8 mouse cellular contexts compared by ENCODE assay signal in the genomic region with DNA sequence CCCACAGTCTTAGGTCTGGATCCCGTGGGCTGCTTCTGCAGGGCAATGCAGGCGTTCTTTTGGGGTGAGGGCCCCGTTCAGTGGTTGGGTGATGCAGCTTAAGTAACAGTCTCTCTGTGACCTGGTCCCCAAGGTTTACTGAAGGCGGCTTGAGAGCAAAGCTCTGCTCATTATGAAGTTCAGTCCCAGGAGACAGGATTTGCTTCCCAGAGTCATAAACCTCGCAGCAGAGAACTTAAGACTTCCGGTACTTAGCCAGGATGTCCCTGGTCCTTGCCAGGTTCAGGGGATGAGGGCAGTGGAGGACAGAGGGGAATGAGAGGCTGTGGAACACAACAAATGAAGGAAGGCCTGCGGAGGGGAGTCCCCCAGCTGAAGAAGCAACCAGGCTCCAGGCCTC. TPM values are rescaled to one million over a fixed set of nuclear protein-coding genes. Genes with fewer than 3 reads are reported as not detected.
DNase-seq lines count a peak whose midpoint lies in the region; ATAC-seq and TF ChIP-seq lines count a peak whose summit lies in the region.

No protein-coding gene starts in this region.

- no peaks in the 10 kb centered on the region for H3K9me3 ChIP-seq in forebrain, embryonic 13.5 days (replicated peaks)
- no peaks in the 10 kb centered on the region for H3K9me3 ChIP-seq in midbrain, embryonic 15.5 days

- no peak for TF ChIP-seq POLR2A in kidney, adult 2 months (IDR thresholded peaks at IDR 0.05; ENCODE audit: low read depth, low read length)

- no peak for ATAC-seq in forebrain, embryonic 13.5 days
- no peak for ATAC-seq in midbrain, embryonic 15.5 days (replicated peaks)

- 36% methylated on average over 7 of the region's 7 CpGs for WGBS in forebrain, embryonic 13.5 days
- 19% methylated on average over 7 of the region's 7 CpGs for WGBS in kidney, adult 2 months
- WGBS in midbrain, embryonic 15.5 days, result 33% methylated on average over 7 of the region's 7 CpGs

- TF ChIP-seq CTCF in gastrocnemius, adult 2 months (IDR thresholded peaks at IDR 0.05), result no peak
- no peak for TF ChIP-seq CTCF in kidney, adult 2 months (conservative IDR thresholded peaks at IDR 0.05; ENCODE audit: insufficient read depth, insufficient read length, low read depth, low read length)

- H3K27me3 ChIP-seq in forebrain, embryonic 13.5 days, result peaks cover 26% of the 10 kb centered on the region
- no peaks in the 10 kb centered on the region for H3K27me3 ChIP-seq in kidney, adult 2 months (replicated peaks; ENCODE audit: control insufficient read depth, insufficient read depth, low read length)
- H3K27me3 ChIP-seq in midbrain, embryonic 15.5 days (replicated peaks), result peaks cover 21% of the 10 kb centered on the region

- intact Hi-C loops in gastrocnemius, adult 2 months (cut with DNase I), result no loop called here
- intact Hi-C loops in gastrocnemius, postnatal 36 days (cut with DNase I), result no loop called here

- H3K27ac ChIP-seq in gastrocnemius, adult 2 months, result peak overlapping the region; percentile 77
- no peak overlapping the region for H3K27ac ChIP-seq in forebrain, embryonic 13.5 days
- H3K27ac ChIP-seq in kidney, adult 2 months (ENCODE audit: insufficient read depth, low read depth, low read length), result 0 out of 2 replicates have a peak overlapping the region, but pooled peaks have one; percentile 9
- no peak overlapping the region for H3K27ac ChIP-seq in midbrain, embryonic 15.5 days

- H3K9ac ChIP-seq in forebrain, embryonic 13.5 days, result 0 out of 2 replicates have a peak overlapping the region, but pooled peaks have one; percentile 47
- no peak overlapping the region for H3K9ac ChIP-seq in midbrain, embryonic 15.5 days

- DNase-seq in gastrocnemius, adult 2 months, result peak; percentile 41
- DNase-seq in gastrocnemius, postnatal 36 days, result no peak
- peak; percentile 65 for DNase-seq in kidney, adult 2 months
- no peak for DNase-seq in adrenal gland, adult 8-10 months
- DNase-seq in urinary bladder, postnatal 36 days (ENCODE audit: low spot score in 2 of 2), result no peak
- DNase-seq in layer of hippocampus, postnatal 10 days (ENCODE audit: low spot score in 2 of 2), result no peak

- peak overlapping the region; percentile 64 for H3K4me2 ChIP-seq in forebrain, embryonic 13.5 days
- peak overlapping the region; percentile 53 for H3K4me2 ChIP-seq in midbrain, embryonic 15.5 days

- no peaks in the 10 kb centered on the region for H3K36me3 ChIP-seq in forebrain, embryonic 13.5 days (ENCODE audit: poor library complexity, severe bottlenecking)
- no peaks in the 10 kb centered on the region for H3K36me3 ChIP-seq in kidney, adult 2 months (ENCODE audit: control insufficient read depth, insufficient read depth, low read length)
- H3K36me3 ChIP-seq in midbrain, embryonic 15.5 days (replicated peaks), result no peaks in the 10 kb centered on the region

- H3K4me1 ChIP-seq in forebrain, embryonic 13.5 days, result peaks cover 8% of the 10 kb centered on the region; the same call in 1 of the 2 replicates
- no peaks in the 10 kb centered on the region for H3K4me1 ChIP-seq in kidney, adult 2 months (ENCODE audit: control insufficient read depth, insufficient read depth, low read length)
- peaks cover 5% of the 10 kb centered on the region; the same call in 1 of the 2 replicates for H3K4me1 ChIP-seq in midbrain, embryonic 15.5 days

- peak overlapping the region; percentile 78 for H3K4me3 ChIP-seq in gastrocnemius, adult 2 months
- peak overlapping the region; percentile 36 for H3K4me3 ChIP-seq in forebrain, embryonic 13.5 days
- H3K4me3 ChIP-seq in kidney, adult 2 months (ENCODE audit: insufficient read depth, low read depth, low read length), result peak overlapping the region; percentile 8
- peak overlapping the region; percentile 26; the same call in 1 of the 2 replicates for H3K4me3 ChIP-seq in midbrain, embryonic 15.5 days

RNA-seq across cellular contexts. Expression of a gene that starts 0.5 kb away (rescaled TPM):
- 1 to 10 TPM; 1.5 to 3.9 TPM for total RNA-seq in gastrocnemius, adult 2 months (2021)
- total RNA-seq in gastrocnemius, postnatal 36 days (2021), result 1 to 10 TPM; 1.8 to 2.7 TPM
- polyA plus RNA-seq in forebrain, embryonic 13.5 days (2015; fragmentation: Nextera tagmentation; extraction: Ambion mirVana), result 0.11 and 0.13 TPM in 2 replicates
- 2.9 and 4.8 TPM in 2 replicates for polyA plus RNA-seq in kidney, adult 2 months (2012; rRNA removed)
- 0.14 TPM in 2 replicates for polyA plus RNA-seq in midbrain, embryonic 15.5 days (2015; fragmentation: Nextera tagmentation; extraction: Ambion mirVana)
- 1 to 10 TPM; 1.5 to 3.1 (median 2.0) TPM for total RNA-seq in adrenal gland, adult 8-10 months (2022)
- total RNA-seq in layer of hippocampus, postnatal 10 days (2021), result under 1 TPM; 0.18 to 0.22 TPM

Comparison
In these comparisons a context has a peak if more than half of its experiments do, and no peak if none do; other contexts are left out.
1. DNase-seq: peak in gastrocnemius, adult 2 months (single experiment) and kidney, adult 2 months (single experiment); none in gastrocnemius, postnatal 36 days (0 of 2), adrenal gland, adult 8-10 months (single experiment), urinary bladder, postnatal 36 days (0 of 2) and layer of hippocampus, postnatal 10 days (0 of 2).
2. H3K27ac ChIP-seq: peak in gastrocnemius, adult 2 months (single experiment) and kidney, adult 2 months (single experiment); none in forebrain, embryonic 13.5 days (single experiment) and midbrain, embryonic 15.5 days (single experiment).
3. H3K4me3 ChIP-seq: peak in every context shown above with its lines; median percentile 78 in gastrocnemius, adult 2 months; 36 in forebrain, embryonic 13.5 days; 26 in midbrain, embryonic 15.5 days; 8 in kidney, adult 2 months.